Mouse (Mus musculus): ENCODE results near the gene Dcps. TPM values are rescaled to one million over a fixed set of nuclear protein-coding genes. Genes with fewer than 3 reads are reported as not detected.
A peak's percentile ranks its signal among the peaks of the same experiment; 100 is the strongest.

Gene Dcps
- polyA plus RNA-seq, 1 experiment from 2014 or later: 70.9 TPM

GRCm38 (mm10) chr9:35170071-35170470 is 5.8 kb downstream of the Dcps start:
- Histone ChIP-seq H3K27ac (replicated peaks) (no peak overlapping the region), H3K4me2 (no peak overlapping the region), H3K9me3 (no peaks in the 10 kb centered on the region), H3K9ac (no peak overlapping the region), H3K36me3 (peaks cover 13% of the 10 kb centered on the region; the same call in 1 of the 2 replicates), H3K27me3 (no peaks in the 10 kb centered on the region), H3K4me3 (no peak overlapping the region), H3K4me1 (replicated peaks) (peaks cover 25% of the 10 kb centered on the region)
- 96% methylated on average over 7 of the region's 7 CpGs for WGBS
- no peak for ATAC-seq (ENCODE audit: low read depth)

DNA sequence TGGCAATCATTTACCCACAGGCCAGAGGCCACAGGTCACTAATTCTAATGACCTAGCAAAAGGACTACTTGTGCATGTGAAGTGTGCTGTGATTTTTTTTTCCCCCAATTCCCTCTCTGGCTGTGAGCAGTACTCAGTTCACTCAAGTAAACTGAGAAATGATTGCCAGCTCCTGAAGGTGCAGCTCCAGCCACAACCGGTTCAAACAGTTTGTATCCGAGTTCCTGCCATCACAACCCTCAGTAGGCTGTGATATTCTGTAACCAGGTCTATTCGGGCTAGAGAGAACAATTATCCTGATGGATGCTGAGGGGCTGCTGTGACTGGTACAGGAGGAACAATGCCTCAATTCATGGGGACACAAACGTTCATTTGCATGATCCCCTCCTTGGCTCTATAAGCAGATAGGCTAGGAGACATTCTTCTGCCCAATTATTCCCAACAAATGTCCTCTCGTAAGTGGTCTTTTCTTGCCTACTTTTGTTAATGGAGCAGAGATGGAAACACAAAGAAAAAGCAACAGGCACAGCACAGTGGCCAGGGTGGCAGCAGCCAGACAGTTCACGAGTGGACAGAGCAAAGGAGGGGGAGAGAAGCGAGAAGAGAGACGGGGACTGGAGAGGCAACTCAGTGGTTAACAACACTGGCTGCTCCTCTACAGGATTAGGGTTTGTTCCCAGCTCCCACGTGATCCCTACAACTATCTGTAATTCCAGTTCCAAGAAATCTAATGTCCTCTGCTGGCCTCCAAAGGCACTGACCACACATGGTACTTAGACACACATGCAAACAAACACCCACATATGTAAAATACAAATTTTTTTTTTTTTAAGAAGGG is 8.8 kb downstream of the Dcps start:
- Histone ChIP-seq H3K27ac (replicated peaks) (no peak overlapping the region; the same call in 1 of the 2 replicates), H3K4me3 (no peak overlapping the region), H3K27me3 (no peaks in the 10 kb centered on the region), H3K4me2 (no peak overlapping the region), H3K9ac (no peak overlapping the region), H3K36me3 (peaks cover 22% of the 10 kb centered on the region; the same call in 1 of the 2 replicates), H3K9me3 (no peaks in the 10 kb centered on the region), H3K4me1 (replicated peaks) (peaks cover 9% of the 10 kb centered on the region; the same call in 1 of the 2 replicates)
- ATAC-seq (ENCODE audit: low read depth): peak; percentile 29; the same call in 1 of the 2 replicates
- 19% methylated on average over 9 of the region's 9 CpGs for WGBS

DNA sequence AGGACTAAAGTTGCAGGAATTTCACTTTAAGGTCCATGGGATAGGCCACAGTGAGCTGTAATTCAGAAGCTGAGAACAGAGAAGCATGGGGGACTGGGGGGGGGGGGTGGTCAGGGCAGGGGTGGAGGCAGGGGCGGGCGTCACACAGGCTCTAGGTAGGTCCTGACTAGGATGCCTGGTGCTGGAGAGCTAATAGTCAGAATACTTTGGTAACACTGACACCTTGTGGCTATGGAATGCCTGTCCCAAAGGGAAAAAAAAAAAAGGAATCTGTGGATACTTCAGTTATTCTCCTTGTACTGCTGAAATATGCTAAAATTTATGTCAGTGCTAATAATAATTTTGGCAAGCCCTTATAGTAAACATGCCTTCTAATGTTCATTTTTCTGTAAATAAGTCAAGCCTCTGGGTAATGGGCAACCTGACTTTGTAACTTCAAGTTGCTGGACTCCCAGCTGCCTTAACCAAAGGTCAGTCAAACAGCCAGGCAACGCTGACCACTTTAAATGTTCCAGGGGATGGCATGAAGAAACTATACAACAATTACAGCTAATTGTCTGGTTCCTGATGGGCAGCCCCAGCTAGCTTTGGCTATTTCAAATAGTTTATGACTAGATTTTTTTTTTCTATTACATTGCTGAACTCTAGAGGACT is 9.6 kb downstream of the Dcps start:
- WGBS: 16% methylated on average over 3 of the region's 3 CpGs
- Histone ChIP-seq H3K9me3 (no peaks in the 10 kb centered on the region), H3K9ac (no peak overlapping the region), H3K4me3 (no peak overlapping the region), H3K4me1 (replicated peaks) (peaks cover 9% of the 10 kb centered on the region; the same call in 1 of the 2 replicates), H3K4me2 (no peak overlapping the region), H3K27me3 (no peaks in the 10 kb centered on the region), H3K36me3 (peaks cover 22% of the 10 kb centered on the region; the same call in 1 of the 2 replicates), H3K27ac (replicated peaks) (no peak overlapping the region; the same call in 1 of the 2 replicates)
- peak; percentile 65 for ATAC-seq (ENCODE audit: low read depth)

DNA sequence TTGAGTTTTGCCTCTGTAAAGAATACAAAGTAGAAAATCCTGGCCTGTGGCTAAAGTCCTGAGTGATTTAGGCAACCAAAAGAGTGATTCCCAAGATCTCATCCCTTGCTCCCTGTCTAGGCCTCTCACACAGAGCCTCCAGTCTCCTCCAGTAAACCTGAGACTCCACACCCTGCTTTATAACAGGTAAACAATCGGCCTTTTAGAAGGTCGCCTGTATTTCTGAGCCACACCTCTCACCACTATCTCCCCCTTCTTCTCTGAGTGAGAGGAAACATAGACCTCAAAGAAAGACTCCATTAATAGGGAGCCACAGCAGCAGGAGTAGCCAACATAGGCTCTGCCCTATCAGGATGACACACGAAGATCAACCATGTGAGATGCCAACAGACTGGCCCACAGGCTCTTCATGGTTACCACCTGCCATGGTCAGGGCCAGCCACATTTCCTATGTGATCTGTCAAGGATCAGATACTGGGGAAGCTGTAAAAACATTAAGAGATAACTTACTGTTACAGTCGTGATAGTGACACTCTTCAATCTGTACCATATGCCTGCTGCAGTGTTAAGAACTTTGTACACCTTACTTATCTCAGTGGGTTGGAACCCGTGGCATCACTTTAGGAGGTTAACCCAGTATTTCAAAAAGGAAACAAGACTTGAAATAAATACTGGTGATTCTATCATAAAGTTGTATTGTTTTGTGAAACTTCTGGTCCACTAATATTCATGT is 11.6 kb downstream of the Dcps start:
- Histone ChIP-seq H3K9me3 (no peaks in the 10 kb centered on the region), H3K4me3 (no peak overlapping the region), H3K4me1 (replicated peaks) (peaks cover 9% of the 10 kb centered on the region; the same call in 1 of the 2 replicates), H3K36me3 (peaks cover 9% of the 10 kb centered on the region; the same call in 1 of the 2 replicates), H3K4me2 (no peak overlapping the region), H3K27ac (replicated peaks) (no peak overlapping the region), H3K27me3 (no peaks in the 10 kb centered on the region), H3K9ac (no peak overlapping the region)
- 81% methylated on average over 5 of the region's 5 CpGs for WGBS
- ATAC-seq (ENCODE audit: low read depth): no peak

DNA sequence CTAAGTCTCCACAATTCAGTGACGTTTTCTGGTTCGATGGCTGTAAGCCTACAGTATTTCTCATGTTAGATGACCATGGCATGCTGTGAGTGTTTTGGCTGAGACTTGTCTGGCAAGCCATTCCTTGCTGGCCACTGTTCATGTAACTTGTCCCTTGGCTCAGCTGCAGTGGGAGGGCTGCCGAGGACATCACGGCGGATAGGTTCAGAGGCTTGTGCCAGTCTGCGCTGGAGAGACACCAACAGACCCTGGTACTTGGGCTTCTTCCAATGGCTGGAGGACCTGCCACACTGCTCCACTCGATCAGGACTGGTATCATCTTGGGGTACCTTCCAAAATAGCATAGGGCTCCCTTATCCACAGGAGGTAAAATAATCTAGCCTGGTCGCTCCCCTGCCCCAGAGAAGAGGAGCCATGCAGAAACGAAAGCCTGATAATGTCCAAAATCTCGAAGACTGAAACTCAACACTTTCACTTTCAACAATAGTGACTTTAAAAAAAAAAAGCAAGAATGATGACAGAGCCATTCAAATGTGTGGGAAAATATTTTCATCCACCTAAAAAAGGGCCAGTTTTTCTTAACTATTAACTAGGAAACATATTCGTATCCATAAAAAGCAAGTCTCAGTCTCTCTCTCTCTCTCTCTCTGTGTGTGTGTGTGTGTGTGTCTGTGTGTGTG is 12.7 kb downstream of the Dcps start:
- Histone ChIP-seq H3K4me2 (no peak overlapping the region), H3K36me3 (peaks cover 9% of the 10 kb centered on the region; the same call in 1 of the 2 replicates), H3K4me3 (no peak overlapping the region), H3K27ac (replicated peaks) (no peak overlapping the region), H3K27me3 (no peaks in the 10 kb centered on the region), H3K9me3 (no peaks in the 10 kb centered on the region), H3K9ac (no peak overlapping the region), H3K4me1 (replicated peaks) (peaks cover 9% of the 10 kb centered on the region; the same call in 1 of the 2 replicates)
- ATAC-seq (ENCODE audit: low read depth): no peak
- 93% methylated on average over 11 of the region's 11 CpGs for WGBS

DNA sequence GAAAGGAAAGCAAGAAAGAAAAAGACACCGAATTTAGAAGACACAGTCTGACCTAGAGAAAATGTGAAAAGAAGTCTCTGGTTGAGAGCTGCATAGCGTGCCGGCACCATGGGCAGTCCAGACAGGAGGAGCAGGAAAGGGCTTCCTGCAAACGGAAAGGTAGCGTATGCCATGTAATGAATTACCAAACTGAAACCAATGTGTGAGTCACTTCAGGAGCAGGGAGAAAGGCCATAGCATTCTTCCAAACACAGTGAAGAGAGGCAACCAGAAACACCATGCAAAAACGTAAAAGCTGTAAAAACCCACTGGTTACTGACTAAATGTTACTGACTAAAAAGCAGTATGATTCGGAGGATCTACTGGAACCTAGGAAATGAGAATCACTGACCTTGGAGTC is 14.1 kb downstream of the Dcps start:
- Histone ChIP-seq H3K27ac (replicated peaks) (no peak overlapping the region), H3K27me3 (no peaks in the 10 kb centered on the region), H3K4me1 (replicated peaks) (no peaks in the 10 kb centered on the region), H3K4me2 (no peak overlapping the region), H3K4me3 (no peak overlapping the region), H3K9ac (no peak overlapping the region), H3K9me3 (no peaks in the 10 kb centered on the region), H3K36me3 (peaks cover 9% of the 10 kb centered on the region; the same call in 1 of the 2 replicates)
- ATAC-seq (ENCODE audit: low read depth): no peak
- WGBS: 83% methylated on average over 7 of the region's 7 CpGs

DNA sequence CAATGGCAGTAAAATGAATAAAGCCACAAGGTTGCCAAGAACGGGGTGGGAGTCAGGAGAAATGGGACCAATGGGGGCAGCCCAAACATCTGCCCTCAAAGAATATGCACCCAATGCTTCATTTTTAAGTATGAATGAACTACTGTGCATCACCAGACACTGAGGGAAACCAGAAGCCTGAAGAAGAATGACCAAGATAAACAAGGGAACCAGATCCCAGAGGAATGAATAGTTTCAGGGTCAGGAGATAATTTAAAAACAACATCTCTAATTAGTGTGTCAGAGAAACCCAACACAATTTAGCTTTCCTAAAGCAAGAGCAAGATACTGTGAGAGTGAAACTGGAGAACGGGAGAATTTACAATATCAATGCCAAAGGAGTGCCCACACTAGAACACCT is 15.2 kb downstream of the Dcps start:
- ATAC-seq (ENCODE audit: low read depth): no peak
- Histone ChIP-seq H3K27me3 (no peaks in the 10 kb centered on the region), H3K9ac (no peak overlapping the region), H3K27ac (replicated peaks) (no peak overlapping the region), H3K4me1 (replicated peaks) (no peaks in the 10 kb centered on the region), H3K4me3 (no peak overlapping the region), H3K4me2 (no peak overlapping the region), H3K9me3 (no peaks in the 10 kb centered on the region), H3K36me3 (peaks cover 9% of the 10 kb centered on the region; the same call in 1 of the 2 replicates)
- WGBS: 79% methylated on average over 2 of the region's 2 CpGs

- Histone ChIP-seq H3K27me3 (no peaks in the 10 kb centered on the region), H3K4me2 (no peak overlapping the region), H3K9me3 (no peaks in the 10 kb centered on the region), H3K36me3 (peaks cover 9% of the 10 kb centered on the region; the same call in 1 of the 2 replicates), H3K4me1 (replicated peaks) (no peaks in the 10 kb centered on the region), H3K9ac (no peak overlapping the region), H3K4me3 (no peak overlapping the region), H3K27ac (replicated peaks) (no peak overlapping the region)
- 86% methylated on average over 3 of the region's 3 CpGs for WGBS
- no peak for ATAC-seq (ENCODE audit: low read depth)
These were observed 17.4 kb downstream of the Dcps start for GRCm38 (mm10) chr9:35158477-35158876.

DNA sequence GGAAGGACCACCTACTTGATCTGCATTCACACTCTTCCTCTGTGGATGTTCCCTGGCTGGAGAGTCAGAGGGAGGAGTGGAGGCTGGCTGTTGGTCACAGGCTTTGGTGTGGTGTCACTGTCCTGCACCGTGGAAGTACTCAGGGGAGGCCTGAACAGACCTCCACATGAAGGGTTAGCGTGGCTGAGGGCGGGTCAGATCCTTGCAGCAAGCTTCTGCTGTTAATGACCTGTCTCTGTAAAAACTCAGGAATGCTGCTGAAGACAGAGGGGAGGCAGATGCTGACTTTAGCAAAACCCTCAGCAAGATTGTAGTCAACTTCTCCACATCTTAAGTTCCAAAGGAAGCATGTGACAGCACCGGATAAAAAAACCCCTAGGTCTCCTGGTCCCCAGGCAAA is 19.0 kb downstream of the Dcps start:
- no peaks in the 10 kb centered on the region for H3K4me1 ChIP-seq (replicated peaks)
- no peak for ATAC-seq (ENCODE audit: low read depth)
- H3K9me3 ChIP-seq: no peaks in the 10 kb centered on the region
- H3K27me3 ChIP-seq: no peaks in the 10 kb centered on the region
- H3K4me3 ChIP-seq: no peak overlapping the region
- no peak overlapping the region for H3K4me2 ChIP-seq
- no peak overlapping the region for H3K27ac ChIP-seq (replicated peaks)
- no peak overlapping the region for H3K9ac ChIP-seq
- WGBS: 87% methylated on average over 4 of the region's 4 CpGs
- no peaks in the 10 kb centered on the region for H3K36me3 ChIP-seq

- no peak overlapping the region for H3K4me2 ChIP-seq
- 95% methylated on average over 5 of the region's 5 CpGs for WGBS
- no peak overlapping the region for H3K9ac ChIP-seq
- H3K9me3 ChIP-seq: no peaks in the 10 kb centered on the region
- H3K4me3 ChIP-seq: no peak overlapping the region
- no peak for ATAC-seq (ENCODE audit: low read depth)
- H3K27me3 ChIP-seq: no peaks in the 10 kb centered on the region
- H3K27ac ChIP-seq (replicated peaks): no peak overlapping the region
- no peaks in the 10 kb centered on the region for H3K4me1 ChIP-seq (replicated peaks)
- H3K36me3 ChIP-seq: no peaks in the 10 kb centered on the region
These were observed 19.7 kb downstream of the Dcps start for GRCm38 (mm10) chr9:35156002-35156710.

DNA sequence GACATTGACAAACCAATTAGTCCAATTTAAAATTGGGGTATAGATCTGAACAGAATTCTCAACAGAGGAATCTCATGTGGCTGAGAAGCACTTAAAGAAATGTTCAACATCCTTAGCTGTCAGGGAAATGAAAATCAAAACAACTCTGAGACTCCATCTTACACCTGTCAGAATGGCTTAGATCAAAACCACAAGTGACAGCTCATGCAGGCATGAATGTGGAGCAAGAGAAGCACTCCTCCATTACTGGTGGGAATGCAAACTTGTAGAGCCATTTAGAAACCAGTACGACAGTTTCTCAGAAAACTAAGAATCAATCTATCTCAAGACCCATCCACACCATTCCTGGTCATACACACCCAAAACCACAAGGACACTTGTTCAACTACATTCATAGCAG is 22.9 kb downstream of the Dcps start:
- no peak overlapping the region for H3K9ac ChIP-seq
- H3K27ac ChIP-seq (replicated peaks): no peak overlapping the region
- no peaks in the 10 kb centered on the region for H3K9me3 ChIP-seq
- no peak overlapping the region for H3K4me2 ChIP-seq
- WGBS: 93% methylated on average over 1 of the region's 1 CpGs
- H3K4me1 ChIP-seq (replicated peaks): no peaks in the 10 kb centered on the region
- H3K36me3 ChIP-seq: no peaks in the 10 kb centered on the region
- no peak for ATAC-seq (ENCODE audit: low read depth)
- H3K4me3 ChIP-seq: no peak overlapping the region
- no peaks in the 10 kb centered on the region for H3K27me3 ChIP-seq
